Comparison of ENCODE assay signal across 11 mouse cellular contexts in genomic region chr8:44997829-44998228, GRCm38 (mm10).
A peak's percentile ranks its signal among the peaks of the same experiment; 100 is the strongest.
DNase-seq lines count a peak whose midpoint lies in the region; ATAC-seq and TF ChIP-seq lines count a peak whose summit lies in the region.
"Had no signal": no experiment of that assay in that cellular context is flagged by ENCODE, and none has a peak within 500 bp of the region (broad histone marks: within the 10 kb centered on the region; RNA-seq: fewer than 3 reads in every experiment).

No protein-coding gene starts in this region.

- no peak for TF ChIP-seq CTCF in forebrain, postnatal 0 days (IDR thresholded peaks at IDR 0.05; ENCODE audit: low read depth)
- no peak for TF ChIP-seq CTCF in stomach, postnatal 0 days (IDR thresholded peaks at IDR 0.05; ENCODE audit: low read depth)

- H3K27ac ChIP-seq in forebrain, embryonic 15.5 days (replicated peaks) = no peak overlapping the region
- H3K27ac ChIP-seq in forebrain, postnatal 0 days (ENCODE audit: low read depth, low read length) = no peak overlapping the region
- peak overlapping the region; percentile 42; the same call in 1 of the 2 replicates for H3K27ac ChIP-seq in hindbrain, embryonic 15.5 days (replicated peaks)
- no peak overlapping the region for H3K27ac ChIP-seq in hindbrain, embryonic 16.5 days (ENCODE audit: low read depth, low read length)
- H3K27ac ChIP-seq in stomach, embryonic 15.5 days = peak overlapping the region; percentile 71
- no peak overlapping the region for H3K27ac ChIP-seq in stomach, postnatal 0 days (replicated peaks)

- WGBS in forebrain, embryonic 15.5 days = 18% methylated on average over 6 of the region's 6 CpGs
- 27% methylated on average over 6 of the region's 6 CpGs for WGBS in forebrain, postnatal 0 days
- 49% methylated on average over 6 of the region's 6 CpGs for WGBS in hindbrain, embryonic 15.5 days
- WGBS in hindbrain, embryonic 16.5 days = 49% methylated on average over 6 of the region's 6 CpGs
- WGBS in stomach, embryonic 15.5 days = 58% methylated on average over 6 of the region's 6 CpGs
- WGBS in stomach, postnatal 0 days = 65% methylated on average over 6 of the region's 6 CpGs

- no peaks in the 10 kb centered on the region for H3K9me3 ChIP-seq in forebrain, embryonic 15.5 days
- no peaks in the 10 kb centered on the region for H3K9me3 ChIP-seq in forebrain, postnatal 0 days (ENCODE audit: low read length)
- H3K9me3 ChIP-seq in hindbrain, embryonic 15.5 days = no peaks in the 10 kb centered on the region
- no peaks in the 10 kb centered on the region for H3K9me3 ChIP-seq in hindbrain, embryonic 16.5 days (ENCODE audit: control insufficient read depth, low read length)
- H3K9me3 ChIP-seq in stomach, embryonic 15.5 days = no peaks in the 10 kb centered on the region
- H3K9me3 ChIP-seq in stomach, postnatal 0 days (ENCODE audit: control insufficient read depth, low read length) = no peaks in the 10 kb centered on the region

- no peak for DNase-seq in forebrain, postnatal 0 days
- DNase-seq in stomach, postnatal 0 days (ENCODE audit: low spot score) = no peak
- DNase-seq in embryo, embryonic 9.5 days (ENCODE audit: extremely low spot score) = no peak
- DNase-seq: right cerebral cortex, postnatal 4 days; thymus, postnatal 4 days had no signal

- H3K4me3 ChIP-seq in forebrain, embryonic 15.5 days = no peak overlapping the region
- H3K4me3 ChIP-seq in forebrain, postnatal 0 days (ENCODE audit: low read depth, low read length) = no peak overlapping the region
- no peak overlapping the region for H3K4me3 ChIP-seq in hindbrain, embryonic 15.5 days
- no peak overlapping the region for H3K4me3 ChIP-seq in hindbrain, embryonic 16.5 days (ENCODE audit: low read length)
- H3K4me3 ChIP-seq in stomach, embryonic 15.5 days (replicated peaks) = no peak overlapping the region
- no peak overlapping the region for H3K4me3 ChIP-seq in stomach, postnatal 0 days (ENCODE audit: low read depth, low read length)

- no peak for ATAC-seq in forebrain, embryonic 15.5 days (replicated peaks)
- ATAC-seq in forebrain, postnatal 0 days = no peak
- ATAC-seq in hindbrain, embryonic 15.5 days (ENCODE audit: low FRiP score, low read depth) = no peak
- no peak for ATAC-seq in hindbrain, embryonic 16.5 days
- ATAC-seq in stomach, embryonic 15.5 days (ENCODE audit: insufficient read depth, low FRiP score, low read depth) = no peak
- no peak for ATAC-seq in stomach, postnatal 0 days (ENCODE audit: low FRiP score, low TSS enrichment)
- ATAC-seq in megakaryocyte progenitor cell, adult 5-6 weeks (replicated peaks; ENCODE audit: poor library complexity) = peak; percentile 65

- H3K9ac ChIP-seq in forebrain, embryonic 15.5 days (replicated peaks) = no peak overlapping the region
- H3K9ac ChIP-seq in forebrain, postnatal 0 days = no peak overlapping the region
- H3K9ac ChIP-seq in hindbrain, embryonic 15.5 days = no peak overlapping the region
- no peak overlapping the region for H3K9ac ChIP-seq in hindbrain, embryonic 16.5 days (ENCODE audit: low read depth, low read length)
- H3K9ac ChIP-seq in stomach, embryonic 15.5 days = no peak overlapping the region
- no peak overlapping the region for H3K9ac ChIP-seq in stomach, postnatal 0 days (ENCODE audit: low read length)

- H3K27me3 ChIP-seq in forebrain, embryonic 15.5 days = no peaks in the 10 kb centered on the region
- H3K27me3 ChIP-seq in forebrain, postnatal 0 days (ENCODE audit: insufficient read depth, low read length) = no peaks in the 10 kb centered on the region
- H3K27me3 ChIP-seq in hindbrain, embryonic 15.5 days = no peaks in the 10 kb centered on the region
- no peaks in the 10 kb centered on the region for H3K27me3 ChIP-seq in hindbrain, embryonic 16.5 days (replicated peaks; ENCODE audit: control insufficient read depth, insufficient read depth, low read length)
- H3K27me3 ChIP-seq in stomach, embryonic 15.5 days (replicated peaks) = no peaks in the 10 kb centered on the region
- no peaks in the 10 kb centered on the region for H3K27me3 ChIP-seq in stomach, postnatal 0 days (ENCODE audit: control insufficient read depth, insufficient read depth, low read length)

- no peaks in the 10 kb centered on the region for H3K36me3 ChIP-seq in forebrain, embryonic 15.5 days
- no peaks in the 10 kb centered on the region for H3K36me3 ChIP-seq in forebrain, postnatal 0 days (ENCODE audit: insufficient read depth)
- no peaks in the 10 kb centered on the region for H3K36me3 ChIP-seq in hindbrain, embryonic 15.5 days
- no peaks in the 10 kb centered on the region for H3K36me3 ChIP-seq in hindbrain, embryonic 16.5 days (ENCODE audit: control insufficient read depth, insufficient read depth, low read length)
- H3K36me3 ChIP-seq in stomach, embryonic 15.5 days = no peaks in the 10 kb centered on the region
- H3K36me3 ChIP-seq in stomach, postnatal 0 days (ENCODE audit: control insufficient read depth, insufficient read depth, low read length) = no peaks in the 10 kb centered on the region
- H3K36me3 ChIP-seq: G1E had no signal

- H3K4me1 ChIP-seq in forebrain, embryonic 15.5 days = peaks cover 28% of the 10 kb centered on the region
- 0 out of 2 replicates have a peak, but pooled peaks cover 7% of the 10 kb centered on the region for H3K4me1 ChIP-seq in forebrain, postnatal 0 days (ENCODE audit: insufficient read depth)
- peaks cover 43% of the 10 kb centered on the region for H3K4me1 ChIP-seq in hindbrain, embryonic 15.5 days (replicated peaks)
- H3K4me1 ChIP-seq in hindbrain, embryonic 16.5 days (ENCODE audit: control insufficient read depth, insufficient read depth, low read depth, low read length) = peaks cover 29% of the 10 kb centered on the region
- H3K4me1 ChIP-seq in stomach, embryonic 15.5 days = peaks cover 16% of the 10 kb centered on the region
- 0 out of 2 replicates have a peak, but pooled peaks cover 10% of the 10 kb centered on the region for H3K4me1 ChIP-seq in stomach, postnatal 0 days (replicated peaks; ENCODE audit: control insufficient read depth, insufficient read depth)

- no peak for TF ChIP-seq EP300 in stomach, postnatal 0 days (optimal IDR thresholded peaks at IDR 0.05)

- peak overlapping the region; percentile 42; the same call in 1 of the 2 replicates for H3K4me2 ChIP-seq in forebrain, embryonic 15.5 days (replicated peaks)
- no peak overlapping the region for H3K4me2 ChIP-seq in forebrain, postnatal 0 days (ENCODE audit: low read depth)
- no peak overlapping the region for H3K4me2 ChIP-seq in hindbrain, embryonic 15.5 days
- H3K4me2 ChIP-seq in hindbrain, embryonic 16.5 days (ENCODE audit: low read length) = no peak overlapping the region
- 0 out of 2 replicates have a peak overlapping the region, but pooled peaks have one; percentile 36 for H3K4me2 ChIP-seq in stomach, embryonic 15.5 days
- H3K4me2 ChIP-seq in stomach, postnatal 0 days (replicated peaks; ENCODE audit: low read depth) = no peak overlapping the region

Comparison
In these comparisons a context has a peak if more than half of its experiments do, and no peak if none do; other contexts are left out.
1. H3K27ac ChIP-seq: peak in hindbrain, embryonic 15.5 days (single experiment) and stomach, embryonic 15.5 days (single experiment); none in forebrain, embryonic 15.5 days (single experiment), forebrain, postnatal 0 days (single experiment), hindbrain, embryonic 16.5 days (single experiment) and stomach, postnatal 0 days (single experiment).
2. H3K4me2 ChIP-seq: peak in forebrain, embryonic 15.5 days (single experiment) and stomach, embryonic 15.5 days (single experiment); none in forebrain, postnatal 0 days (single experiment), hindbrain, embryonic 15.5 days (single experiment), hindbrain, embryonic 16.5 days (single experiment) and stomach, postnatal 0 days (single experiment).